Mouse (Mus musculus) lung, postnatal 0 days (tissue): ENCODE measurements at regions not wholly inside any gene's neighbourhood (a gene's known extent, or its start where the extent isn't known, plus 50 kb on each side); places are given as distances from the start of the nearest gene placed in this dataset.

Experiments used
- ATAC-seq: fragments of 200-750 bp; cut with Nextera tagmentation; 2 replicates; pipeline ENCODE4 v1.8.0; 2017; ENCODE audit warnings: moderate library complexity
- DNase-seq: peaks from one replicate; pipeline ENCODE4 v3.0.0-alpha.2; 2016; ENCODE audit warnings: low spot score
- H3K27ac ChIP-seq: fragments of 300-500 bp; sonication (generic); 2 replicates; pipeline ENCODE4 v1.5.1; 2014; ENCODE audit warnings: antibody characterized with exemption, mild to moderate bottlenecking, low read length, mixed read lengths
- H3K27me3 ChIP-seq: fragments of 300-500 bp; sonication (generic); replicated peaks from 2 replicates; pipeline ENCODE4 v1.6.1; 2014; ENCODE audit warnings: low read length, mixed read lengths; ENCODE audit not compliant: insufficient read depth
- H3K36me3 ChIP-seq: fragments of 300-500 bp; sonication (generic); 2 replicates; pipeline ENCODE4 v1.6.1; 2014; ENCODE audit warnings: low read length, mixed read lengths; ENCODE audit not compliant: insufficient read depth
- H3K4me1 ChIP-seq: fragments of 300-500 bp; sonication (generic); 2 replicates; pipeline ENCODE4 v1.6.1; 2014; ENCODE audit warnings: antibody characterized with exemption, low read depth, low read length, mixed read lengths; ENCODE audit not compliant: insufficient read depth
- H3K4me2 ChIP-seq: fragments of 300-500 bp; sonication (generic); replicated peaks from 2 replicates; pipeline ENCODE4 v1.6.1; 2014; ENCODE audit warnings: low read depth, mild to moderate bottlenecking, low read length, moderate library complexity, mixed read lengths
- H3K4me3 ChIP-seq: fragments of 300-500 bp; sonication (generic); 2 replicates; pipeline ENCODE4 v1.5.1; 2014; ENCODE audit warnings: low read depth, low read length
- H3K9ac ChIP-seq: fragments of 300-500 bp; sonication (generic); replicated peaks from 2 replicates; pipeline ENCODE4 v1.6.1; 2014; ENCODE audit warnings: low read depth, mild to moderate bottlenecking
- H3K9me3 ChIP-seq: fragments of 300-500 bp; sonication (generic); 2 replicates; pipeline ENCODE4 v1.6.1; 2016; ENCODE audit warnings: low read length, mixed read lengths
- CTCF ChIP-seq: IDR thresholded peaks from 2 replicates; pipeline ENCODE4 v1.5.1; 2016; ENCODE audit warnings: antibody characterized with exemption, mild to moderate bottlenecking
- EP300 ChIP-seq: IDR thresholded peaks from 2 replicates; pipeline ENCODE4 v1.6.1; 2016; ENCODE audit warnings: antibody characterized with exemption, mild to moderate bottlenecking, control low read depth
- WGBS: fragments of 180-500 bp; shearing (Covaris S2); extraction: QIAGEN DNeasy Blood & Tissue Kit; methylation state at CpG from one replicate; pipeline ENCODE4 v1.1.7; 2014; 5-methylcytosine and 5-hydroxymethylcytosine counted together

DNA sequence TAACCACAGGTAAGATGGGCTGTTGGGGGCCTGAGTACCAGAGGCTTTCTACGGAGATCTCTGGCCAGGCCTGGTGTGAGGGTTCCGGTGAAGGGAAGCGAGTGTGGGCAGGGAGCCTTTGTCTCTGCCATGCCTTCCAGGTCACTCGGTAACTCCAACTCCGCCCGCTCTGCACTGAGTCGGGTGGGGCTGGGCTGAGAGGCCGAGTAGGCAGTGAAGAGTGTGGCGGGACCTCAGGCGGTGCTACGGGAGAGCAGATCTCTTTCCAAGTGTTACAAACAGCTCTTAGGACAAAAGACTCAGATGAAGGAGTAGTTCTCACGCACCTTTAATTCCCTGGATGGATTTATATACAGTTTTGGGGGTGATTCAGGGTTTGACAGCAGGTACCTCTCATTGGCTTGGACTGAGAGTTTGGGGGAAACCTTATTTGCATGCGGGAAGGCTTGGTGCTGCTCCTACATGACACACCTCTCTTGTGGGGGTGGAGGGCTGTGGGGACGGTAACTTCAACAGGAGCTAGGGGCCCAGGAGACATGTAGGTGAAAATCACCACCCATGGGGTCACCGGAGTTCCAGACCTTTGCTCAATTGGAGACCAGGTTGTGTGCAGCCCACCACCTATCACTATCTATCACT lies 54.7 kb upstream of the Ralgps2 start:
- no peak overlapping the region for H3K4me3 ChIP-seq

GRCm38 (mm10) chr1:156993105-156993504 lies 53.7 kb upstream of the Ralgps2 start:
- H3K36me3 ChIP-seq: no peaks in the 10 kb centered on the region
- no peak overlapping the region for H3K27ac ChIP-seq
- no peak overlapping the region for H3K4me3 ChIP-seq
- H3K27me3 ChIP-seq: no peaks in the 10 kb centered on the region
- DNase-seq: no peak
- no peak overlapping the region for H3K9ac ChIP-seq
- H3K9me3 ChIP-seq: no peaks in the 10 kb centered on the region
- WGBS: 85% methylated on average over 3 of the region's 3 CpGs
- peaks cover 7% of the 10 kb centered on the region for H3K4me1 ChIP-seq
- ATAC-seq: no peak
- no peak overlapping the region for H3K4me2 ChIP-seq
- TF ChIP-seq CTCF (no peak), EP300 (no peak)

More for the DNA sequence above, 54.7 kb upstream of the Ralgps2 start:
- DNase-seq: no peak
- Histone ChIP-seq H3K4me2 (no peak overlapping the region), H3K27ac (no peak overlapping the region), H3K36me3 (no peaks in the 10 kb centered on the region), H3K27me3 (no peaks in the 10 kb centered on the region), H3K4me1 (peaks cover 7% of the 10 kb centered on the region), H3K9ac (no peak overlapping the region), H3K9me3 (no peaks in the 10 kb centered on the region)
- no peak for TF ChIP-seq EP300
- TF ChIP-seq CTCF: no peak
- WGBS: 60% methylated on average over 15 of the region's 15 CpGs
- no peak for ATAC-seq

DNA sequence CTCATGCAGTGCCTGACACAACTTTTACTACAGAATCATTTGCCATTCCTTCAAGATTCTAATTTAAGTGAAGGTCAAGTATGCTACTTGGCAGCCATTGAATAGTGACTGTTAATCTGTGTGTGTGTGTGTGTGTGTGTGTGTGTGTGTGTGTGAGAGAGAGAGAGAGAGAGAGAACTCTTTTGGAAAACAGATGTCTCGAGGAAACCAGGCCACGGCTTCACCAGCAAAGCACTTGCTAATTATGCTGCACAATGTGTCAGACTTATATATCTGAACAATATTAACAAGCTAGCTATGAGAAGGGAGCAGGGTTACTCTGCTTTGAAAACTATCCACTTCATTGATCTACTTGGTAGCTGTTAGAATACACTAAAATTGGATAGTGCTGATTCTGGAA lies 53.1 kb upstream of the Ralgps2 start:
- H3K9me3 ChIP-seq: no peaks in the 10 kb centered on the region
- no peaks in the 10 kb centered on the region for H3K27me3 ChIP-seq
- no peak overlapping the region for H3K4me2 ChIP-seq
- TF ChIP-seq EP300: no peak
- TF ChIP-seq CTCF: no peak
- no peak overlapping the region for H3K9ac ChIP-seq
- WGBS: 51% methylated on average over 2 of the region's 2 CpGs
- no peak overlapping the region for H3K27ac ChIP-seq
- H3K4me1 ChIP-seq: peaks cover 7% of the 10 kb centered on the region
- no peaks in the 10 kb centered on the region for H3K36me3 ChIP-seq
- DNase-seq (no peak), ATAC-seq (no peak)
- no peak overlapping the region for H3K4me3 ChIP-seq

- ATAC-seq (peak; percentile 44; the same call in 1 of the 2 replicates), DNase-seq (peak; percentile 53)
- no peak for TF ChIP-seq EP300
- TF ChIP-seq CTCF: no peak
- H3K9me3 ChIP-seq: no peaks in the 10 kb centered on the region
- no peaks in the 10 kb centered on the region for H3K36me3 ChIP-seq
- no peak overlapping the region for H3K4me2 ChIP-seq
- no peaks in the 10 kb centered on the region for H3K27me3 ChIP-seq
- no peak overlapping the region for H3K9ac ChIP-seq
- no peak overlapping the region for H3K27ac ChIP-seq
- H3K4me3 ChIP-seq: no peak overlapping the region
- H3K4me1 ChIP-seq: peaks cover 13% of the 10 kb centered on the region
- 35% methylated on average over 14 of the region's 14 CpGs for WGBS
Observed at GRCm38 (mm10) chr1:156990567-156991494, 51.4 kb upstream of the Ralgps2 start.

GRCm38 (mm10) chr1:156990112-156990511 lies 50.7 kb upstream of the Ralgps2 start:
- Histone ChIP-seq H3K27ac (no peak overlapping the region), H3K4me1 (peaks cover 13% of the 10 kb centered on the region), H3K27me3 (no peaks in the 10 kb centered on the region), H3K4me2 (no peak overlapping the region), H3K9ac (no peak overlapping the region), H3K36me3 (no peaks in the 10 kb centered on the region), H3K9me3 (no peaks in the 10 kb centered on the region), H3K4me3 (no peak overlapping the region)
- ATAC-seq (no peak), DNase-seq (no peak)
- no peak for TF ChIP-seq EP300
- no peak for TF ChIP-seq CTCF
- 49% methylated on average over 9 of the region's 9 CpGs for WGBS

DNA sequence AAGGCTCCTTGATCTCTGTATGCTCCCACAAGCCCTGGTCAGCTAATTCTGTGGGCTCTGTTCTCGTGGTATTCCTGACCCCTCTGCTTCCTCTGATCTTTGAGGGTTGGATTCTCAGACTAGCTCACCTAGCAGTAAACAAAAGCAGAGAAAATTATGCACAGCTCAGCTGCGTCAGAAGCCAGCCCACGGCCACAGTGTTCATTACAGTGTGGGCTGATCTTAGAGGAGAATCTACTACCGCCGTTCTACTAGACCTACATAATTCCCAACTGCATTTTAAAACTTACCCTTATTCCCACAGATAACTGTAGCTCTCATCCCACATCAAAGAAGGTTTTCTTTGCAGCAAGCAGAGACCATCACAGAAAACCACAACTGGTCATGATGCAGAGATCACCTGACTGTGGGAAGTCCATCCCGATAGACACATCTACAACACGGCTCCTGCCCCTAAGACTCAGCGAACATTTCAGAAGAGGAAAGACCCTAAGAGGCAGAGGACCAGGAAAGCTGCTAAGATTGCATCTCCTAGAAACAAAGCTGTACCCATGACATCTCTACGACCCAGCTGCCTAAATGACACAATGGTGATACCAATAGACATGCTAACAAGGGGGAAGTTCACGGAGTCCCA lies 49.8 kb upstream of the Ralgps2 start:
- Histone ChIP-seq H3K36me3 (no peaks in the 10 kb centered on the region), H3K27me3 (no peaks in the 10 kb centered on the region), H3K4me1 (peaks cover 13% of the 10 kb centered on the region), H3K4me2 (no peak overlapping the region), H3K4me3 (no peak overlapping the region), H3K27ac (no peak overlapping the region), H3K9ac (no peak overlapping the region), H3K9me3 (no peaks in the 10 kb centered on the region)
- TF ChIP-seq CTCF (no peak), EP300 (no peak)
- DNase-seq: no peak
- 88% methylated on average over 10 of the region's 10 CpGs for WGBS
- ATAC-seq: no peak
